Mouse (Mus musculus): Measurements from ENCODE around the gene Gm11938.
"Not testable (repeated sequence)": the region's sequence is repeated elsewhere in the genome, so short reads cannot be mapped to it uniquely, and the experiment has no call there.

The Gm11938 gene

GRCm38 (mm10) chr11:99603208-99603607 is at the start of gene Gm11938:
Gene Gm11938 (minus strand): TSS chr11:99603308.
- not testable (repeated sequence) for DNase-seq (ENCODE audit: low read depth, low spot score)

- DNase-seq (ENCODE audit: low read depth, low spot score) = no peak
Observed at GRCm38 (mm10) chr11:99650136-99650535, 47.0 kb upstream of the Gm11938 start, which contains the start of gene Gm11555. Gene Gm11555 (minus strand): TSS chr11:99650236.

GRCm38 (mm10) chr11:99646444-99646843 is 43.3 kb upstream of the Gm11938 start:
- DNase-seq (ENCODE audit: low read depth, low spot score) = no peak

GRCm38 (mm10) chr11:99644351-99644750 is 41.2 kb upstream of the Gm11938 start:
- no peak for DNase-seq (ENCODE audit: low read depth, low spot score)

- not testable (repeated sequence) for DNase-seq (ENCODE audit: low read depth, low spot score)
Observed at GRCm38 (mm10) chr11:99643635-99644139, 40.6 kb upstream of the Gm11938 start, which contains the start of gene Krtap4-7. Gene Krtap4-7 (minus strand): TSS chr11:99644089.

GRCm38 (mm10) chr11:99640926-99641325 is 37.8 kb upstream of the Gm11938 start:
- DNase-seq (ENCODE audit: low read depth, low spot score) = no peak

- DNase-seq (ENCODE audit: low read depth, low spot score) = no peak
Observed at GRCm38 (mm10) chr11:99637086-99637485, 34.0 kb upstream of the Gm11938 start.

GRCm38 (mm10) chr11:99634653-99635134 is 31.6 kb upstream of the Gm11938 start, which contains the start of gene Krtap4-2:
Gene Krtap4-2 (minus strand): TSS chr11:99635084.
- DNase-seq (ENCODE audit: low read depth, low spot score) = no peak

GRCm38 (mm10) chr11:99633293-99633692 is 30.2 kb upstream of the Gm11938 start:
- DNase-seq (ENCODE audit: low read depth, low spot score) = no peak

GRCm38 (mm10) chr11:99630890-99631289 is 27.8 kb upstream of the Gm11938 start:
- no peak for DNase-seq (ENCODE audit: low read depth, low spot score)

GRCm38 (mm10) chr11:99628138-99628537 is 25.0 kb upstream of the Gm11938 start, which contains the start of gene Krtap4-1:
Gene Krtap4-1 (minus strand): TSS chr11:99628238.
- no peak for DNase-seq (ENCODE audit: low read depth, low spot score)

GRCm38 (mm10) chr11:99620335-99620734 is 17.2 kb upstream of the Gm11938 start, which contains the start of gene Gm11562:
Gene Gm11562 (minus strand): TSS chr11:99620435.
- DNase-seq (ENCODE audit: low read depth, low spot score) = no peak

- no peak for DNase-seq (ENCODE audit: low read depth, low spot score)
Observed at GRCm38 (mm10) chr11:99614796-99615363, 11.8 kb upstream of the Gm11938 start, which contains the start of gene Krtap2-4. Gene Krtap2-4 (minus strand): TSS chr11:99614846.

GRCm38 (mm10) chr11:99610089-99610488 is 7.0 kb upstream of the Gm11938 start, which contains the start of gene Gm11937:
Gene Gm11937 (minus strand): TSS chr11:99610189.
- DNase-seq (ENCODE audit: low read depth, low spot score) = not testable (repeated sequence)

GRCm38 (mm10) chr11:99609126-99609525 is 6.0 kb upstream of the Gm11938 start:
- no peak for DNase-seq (ENCODE audit: low read depth, low spot score)

- not testable (repeated sequence) for DNase-seq (ENCODE audit: low read depth, low spot score)
Observed at GRCm38 (mm10) chr11:99597742-99598141, 5.4 kb downstream of the Gm11938 start, which contains the start of gene Krtap9-3. Gene Krtap9-3 (minus strand): TSS chr11:99598105.

- no peak for DNase-seq (ENCODE audit: low read depth, low spot score)
Observed at GRCm38 (mm10) chr11:99590981-99591380, 12.1 kb downstream of the Gm11938 start, which contains the start of gene Krtap1-3. Gene Krtap1-3 (minus strand): TSS chr11:99591339.

- DNase-seq (ENCODE audit: low read depth, low spot score) = no peak
Observed at GRCm38 (mm10) chr11:99585096-99585495, 18.0 kb downstream of the Gm11938 start.

- DNase-seq (ENCODE audit: low read depth, low spot score) = no peak
Observed at GRCm38 (mm10) chr11:99583245-99583704, 19.8 kb downstream of the Gm11938 start, which contains the start of gene Krtap1-4. Gene Krtap1-4 (minus strand): TSS chr11:99583654.

- DNase-seq (ENCODE audit: low read depth, low spot score) = no peak
Observed at GRCm38 (mm10) chr11:99581564-99581963, 21.5 kb downstream of the Gm11938 start.

GRCm38 (mm10) chr11:99581051-99581450 is 22.1 kb downstream of the Gm11938 start:
- no peak for DNase-seq (ENCODE audit: low read depth, low spot score)

- DNase-seq (ENCODE audit: low read depth, low spot score) = no peak
Observed at GRCm38 (mm10) chr11:99580636-99581035, 22.5 kb downstream of the Gm11938 start, which contains the start of gene Krtap1-5. Gene Krtap1-5 (minus strand): TSS chr11:99581016.
